Mouse (Mus musculus) spleen, adult 2 months (tissue): ENCODE data around the gene Ppp1r16b.

Experiments used
- CTCF ChIP-seq: fragments of 200-500 bp; IDR thresholded peaks from 2 replicates; pipeline ENCODE4 v1.5.1; 2011; ENCODE audit warnings: mild to moderate bottlenecking, inconsistent platforms; ENCODE audit not compliant: insufficient read depth, insufficient read length, insufficient replicate concordance; ENCODE audit errors: extremely low read depth
- POLR2A ChIP-seq: fragments of 200-500 bp; IDR thresholded peaks from 2 replicates; pipeline ENCODE4 v1.6.1; 2011; ENCODE audit warnings: low read depth, low read length, inconsistent platforms

DNA sequence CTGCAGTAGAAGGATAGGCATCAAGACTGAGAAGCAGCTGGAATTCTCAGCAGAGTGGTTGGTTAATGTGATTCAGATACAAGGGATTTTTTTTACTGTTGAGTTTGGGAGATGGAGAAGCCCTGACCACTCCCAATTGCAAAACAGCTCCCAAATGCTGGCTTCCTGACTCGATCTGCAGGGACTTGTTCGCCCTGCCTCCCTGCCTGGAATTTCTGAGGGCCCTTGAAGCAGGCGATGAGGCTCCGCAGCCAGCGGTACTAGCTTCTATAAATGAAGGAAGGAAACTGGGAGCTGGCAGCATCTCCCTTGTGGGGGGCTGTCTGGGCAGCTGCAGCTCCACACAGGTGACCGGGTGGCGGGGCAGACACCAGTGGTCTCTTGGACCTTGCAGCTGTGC is 113.2 kb downstream of the Ppp1r16b start:
- TF ChIP-seq CTCF (no peak), POLR2A (no peak)
